Mouse (Mus musculus): ENCODE measurements at regions not wholly inside any gene's neighbourhood (a gene's known extent, or its start where the extent isn't known, plus 50 kb on each side); places are given as distances from the start of the nearest gene placed in this dataset.

DNA sequence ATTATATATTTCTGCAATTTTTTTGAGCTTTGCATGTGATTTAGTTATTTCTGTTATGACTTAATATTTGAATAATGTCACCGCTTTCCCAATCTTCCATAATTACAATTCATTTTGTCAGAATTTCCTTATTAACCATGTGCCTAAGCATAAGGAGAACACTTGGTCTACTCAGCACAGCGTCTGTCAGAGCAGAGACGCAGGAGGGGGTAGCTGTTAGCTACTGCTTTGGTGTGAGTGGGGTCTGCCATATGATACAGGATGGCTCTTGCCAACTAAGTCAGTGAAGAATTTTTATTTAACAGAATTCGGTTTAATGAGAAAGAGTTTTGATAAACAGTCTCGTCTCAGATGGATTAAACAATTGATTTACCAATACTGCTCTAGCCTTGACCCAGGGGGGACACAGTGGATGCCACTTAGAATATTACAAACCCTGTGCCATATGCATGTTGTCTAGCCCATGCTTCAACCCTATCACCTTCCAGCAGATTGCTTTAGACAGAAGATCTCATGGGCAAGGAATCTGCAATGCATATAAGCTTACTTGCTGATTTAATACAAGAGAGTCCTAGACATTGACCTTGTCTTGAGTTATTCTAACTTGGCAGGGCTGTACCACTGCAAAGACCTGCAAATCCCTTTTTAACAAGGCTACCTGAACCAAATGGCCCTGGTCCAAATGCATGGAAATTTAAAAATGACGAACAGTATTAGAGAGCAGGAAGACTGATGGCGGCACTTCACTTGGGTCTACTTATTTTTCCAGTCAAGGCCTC, 434.9 kb downstream of the Rnf144b start:
- no peak for DNase-seq (ENCODE audit: low spot score in 2 of 2)

DNA sequence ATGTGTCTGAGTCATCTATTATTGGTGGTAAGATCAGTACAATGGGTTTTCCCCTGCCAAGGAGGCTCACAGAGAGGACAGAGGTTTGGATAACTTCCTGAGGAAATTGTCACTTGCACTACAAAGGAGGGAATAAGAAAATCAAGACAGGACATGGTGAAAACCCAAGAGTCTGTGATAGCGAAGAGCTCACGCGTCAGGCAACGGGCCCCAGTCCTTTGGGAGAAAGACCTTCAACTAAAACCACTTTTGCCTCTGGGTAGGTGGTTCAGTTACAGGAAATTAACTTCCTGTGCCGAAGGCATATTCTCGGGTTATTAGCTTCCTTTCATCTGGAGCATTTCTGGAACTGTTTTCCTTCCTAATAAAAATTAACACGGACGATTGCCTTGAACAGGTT, 440.4 kb downstream of the Rnf144b start:
- no peak for DNase-seq (ENCODE audit: low spot score in 2 of 2)

DNA sequence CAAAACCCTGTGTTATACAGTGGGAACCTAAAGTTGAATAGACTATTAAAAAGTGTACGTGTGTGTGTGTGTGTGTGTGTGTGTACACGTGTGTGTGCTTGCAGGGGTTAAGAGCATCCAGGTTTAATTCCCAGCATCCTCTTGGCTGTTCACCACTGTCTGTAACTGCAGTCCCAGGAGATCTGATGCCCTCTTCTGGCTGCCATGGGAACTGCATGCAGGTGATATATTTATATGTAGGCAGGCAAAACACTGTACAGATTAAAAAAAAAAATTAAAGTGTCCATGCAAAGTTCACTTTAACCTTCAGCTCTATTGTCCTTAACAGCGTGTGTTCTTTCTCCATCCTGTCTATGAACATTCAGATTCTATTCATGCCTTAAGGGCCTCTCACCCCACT, 454.1 kb downstream of the Rnf144b start:
- peak in 1 of 2 experiments; percentile 22 for DNase-seq (ENCODE audit: low spot score in 2 of 2)

DNA sequence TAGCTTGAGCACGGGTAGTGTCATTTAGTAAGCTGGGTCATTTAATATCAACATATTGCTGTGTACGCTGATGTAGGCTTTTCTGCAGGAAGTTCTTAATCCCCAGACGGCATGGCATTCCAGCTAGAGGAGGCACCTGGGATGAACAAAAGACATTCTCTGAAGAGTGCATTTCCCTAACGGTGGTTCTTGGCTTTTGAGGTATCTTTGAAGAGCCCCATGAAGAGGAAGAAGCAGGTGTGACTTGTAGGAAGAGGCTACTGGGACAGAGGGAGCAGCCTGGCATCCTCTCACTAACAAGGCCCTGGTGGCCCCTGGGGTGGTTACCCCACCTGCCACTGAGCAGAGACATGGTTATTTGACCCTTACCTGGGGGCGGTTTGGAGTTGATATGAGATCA, 457.7 kb downstream of the Rnf144b start:
- no peak for DNase-seq (ENCODE audit: low spot score in 2 of 2)

DNA sequence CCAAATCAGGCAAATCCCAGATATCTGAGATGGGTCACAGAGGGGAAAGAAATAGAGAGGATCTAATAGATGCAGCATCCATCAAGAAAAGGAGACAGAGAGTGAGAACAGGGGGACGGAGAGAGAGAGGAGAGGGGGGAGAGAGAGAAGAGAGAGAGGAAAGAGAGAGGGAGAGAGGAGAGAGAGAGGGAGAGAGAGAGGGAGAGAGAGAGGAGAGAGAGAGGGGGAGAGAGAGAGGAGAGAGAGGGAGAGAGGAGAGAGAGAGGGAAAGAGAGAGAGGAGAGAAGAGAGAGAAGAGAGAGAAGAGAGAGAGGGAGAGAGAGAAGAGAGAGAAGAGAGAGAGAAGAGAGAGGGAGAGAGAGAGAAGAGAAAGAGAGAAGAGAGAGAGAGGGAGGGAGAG, 462.7 kb downstream of the Rnf144b start:
- DNase-seq (ENCODE audit: low spot score in 2 of 2), result no peak

DNA sequence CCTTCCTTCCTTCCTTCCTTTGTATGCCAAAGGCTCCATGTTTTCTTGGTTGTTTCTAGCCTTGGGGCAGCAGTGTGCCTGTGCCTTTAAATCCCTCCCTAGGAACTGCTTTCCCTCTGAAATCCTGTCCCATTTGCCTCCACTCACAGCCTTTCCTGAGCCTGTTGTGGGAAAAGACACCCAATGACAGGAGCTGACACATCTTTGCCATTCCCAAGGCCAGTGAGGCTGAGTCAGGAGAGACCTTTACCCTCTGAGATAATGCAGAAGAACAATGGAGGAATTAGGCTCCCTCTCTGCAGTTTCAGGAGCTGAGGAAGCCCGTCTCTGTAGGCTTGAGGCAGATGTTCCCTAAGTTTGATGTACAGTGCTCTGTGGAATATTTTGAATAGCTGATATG, 480.2 kb downstream of the Rnf144b start:
- peak in 1 of 2 experiments; percentile 24 for DNase-seq (ENCODE audit: low spot score in 2 of 2)

DNA sequence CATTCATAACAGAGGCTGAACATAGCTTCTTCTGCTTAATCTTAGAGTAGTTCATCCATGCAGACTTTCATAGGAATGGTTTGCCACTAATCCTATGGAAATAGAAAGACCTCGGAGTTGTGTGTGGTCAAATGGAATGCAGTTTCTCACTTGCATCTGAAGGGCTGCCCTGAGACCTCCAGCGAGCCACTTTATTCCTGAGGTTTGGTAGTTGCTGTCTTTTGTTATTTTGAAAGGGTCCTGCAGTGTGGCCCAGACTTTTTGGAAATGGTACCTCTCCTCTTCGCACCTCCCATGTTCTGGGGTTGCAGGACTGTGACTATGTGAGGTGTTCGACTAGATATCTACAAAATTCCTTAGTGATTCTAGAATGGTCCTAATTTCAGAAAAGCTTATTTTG, 489.0 kb downstream of the Rnf144b start:
- no peak for DNase-seq (ENCODE audit: low spot score in 2 of 2)

DNA sequence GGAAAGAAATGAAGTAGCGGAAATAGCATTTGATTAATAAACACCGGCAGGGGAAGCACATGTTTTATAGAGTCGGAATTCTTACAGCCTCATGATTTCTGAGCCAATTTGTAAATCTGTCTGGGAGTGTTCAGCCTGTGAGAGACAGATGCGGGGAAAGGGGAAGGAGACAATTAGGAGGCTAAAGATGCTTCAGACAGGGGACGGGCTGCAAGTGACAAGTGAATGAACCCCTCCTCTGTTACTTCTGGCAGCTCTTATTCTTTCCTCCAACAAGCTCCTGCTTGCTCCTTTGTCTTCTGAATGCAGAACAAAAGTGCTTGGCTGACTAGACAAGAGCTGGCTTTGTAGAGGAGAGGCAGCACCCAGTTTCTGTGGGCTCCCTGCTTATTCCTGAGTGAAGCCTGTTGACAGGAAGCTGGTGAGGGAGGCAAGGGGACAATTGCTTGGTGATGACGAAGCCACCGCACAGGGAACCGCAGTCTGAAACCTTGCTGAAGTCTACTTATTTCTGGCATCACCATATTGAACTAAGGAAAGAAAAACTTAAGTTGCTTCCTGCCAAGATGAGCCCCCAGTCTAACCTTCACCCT, 514.2 kb downstream of the Rnf144b start:
- DNase-seq (ENCODE audit: low spot score in 2 of 2), result no peak

DNA sequence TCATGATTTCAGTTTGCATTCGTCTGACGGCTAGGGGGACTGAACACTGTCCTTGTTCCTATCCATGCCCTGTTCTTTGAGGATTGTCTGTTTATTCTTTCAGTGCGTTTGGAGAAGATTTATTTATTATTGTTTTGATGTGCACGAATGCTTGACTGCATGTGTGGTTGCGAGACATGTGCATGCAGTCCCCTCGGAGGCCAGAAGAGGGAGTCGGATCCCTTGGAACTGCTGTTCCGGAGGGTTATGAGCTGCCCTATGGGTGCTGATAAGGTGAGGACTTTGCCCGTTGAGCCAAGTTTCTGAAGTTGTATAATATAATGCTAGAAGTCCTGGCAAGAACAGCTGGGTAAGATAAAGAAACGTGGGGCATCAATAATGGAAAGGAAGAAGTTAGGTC, 519.9 kb downstream of the Rnf144b start:
- DNase-seq (ENCODE audit: low spot score in 2 of 2), result no peak

DNA sequence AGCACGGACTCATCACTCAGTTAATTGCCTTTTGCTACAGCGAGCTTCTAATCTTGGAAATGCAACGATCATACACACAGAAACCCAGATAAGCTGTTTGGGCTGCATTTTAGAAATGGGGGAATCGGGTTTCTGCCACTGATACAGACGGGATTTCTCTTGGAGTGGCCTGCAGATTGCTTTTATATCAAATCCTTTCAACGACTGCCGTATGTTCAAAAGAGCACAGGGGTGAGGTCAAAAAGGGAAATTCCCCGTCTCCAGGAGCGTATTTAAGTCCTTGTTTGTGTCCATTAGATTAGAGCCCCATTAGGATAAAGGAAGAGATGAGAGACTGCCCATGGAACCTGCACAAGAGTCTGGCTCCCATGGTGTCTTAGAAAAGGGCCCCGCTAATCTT, 522.6 kb downstream of the Rnf144b start:
- no peak for DNase-seq (ENCODE audit: low spot score in 2 of 2)

DNA sequence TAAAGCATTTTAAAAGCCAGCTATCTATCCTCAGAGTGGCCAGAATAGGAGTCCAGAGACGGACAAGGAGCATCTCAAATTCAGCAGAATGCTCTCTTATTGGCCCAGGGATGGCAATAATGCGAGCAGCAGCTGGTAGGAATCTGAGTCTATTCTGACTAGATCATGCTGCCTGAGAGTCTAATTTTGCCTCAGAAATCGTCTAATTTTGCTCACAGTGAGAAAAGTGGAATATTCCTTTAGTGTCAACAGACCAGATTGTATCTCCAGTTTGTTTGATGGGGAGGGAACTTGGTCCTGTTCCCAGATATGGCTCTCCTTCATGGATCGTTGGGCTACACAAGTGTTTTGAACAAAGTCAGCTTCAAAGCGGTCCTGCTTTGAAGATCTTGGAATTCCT, 525.2 kb downstream of the Rnf144b start:
- no peak for DNase-seq (ENCODE audit: low spot score in 2 of 2)

DNA sequence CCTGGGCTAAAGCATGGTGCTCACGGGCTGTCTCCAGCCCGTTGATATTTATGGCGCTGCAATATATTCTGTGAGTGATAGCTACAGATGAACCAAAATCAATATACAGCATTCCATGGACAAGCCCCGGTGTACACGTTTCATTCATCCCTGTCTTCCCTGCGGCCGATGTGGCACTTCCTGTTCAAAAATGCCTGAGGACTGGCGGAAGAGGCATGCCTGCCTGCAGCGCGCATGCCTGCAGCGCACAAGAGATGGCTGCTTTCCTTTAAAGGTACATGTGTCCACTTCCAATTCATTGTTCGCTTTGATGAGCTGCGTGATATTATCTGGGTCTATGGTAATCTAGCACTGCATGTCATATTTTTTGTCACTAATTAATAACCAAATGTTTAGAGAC, 527.6 kb downstream of the Rnf144b start:
- DNase-seq (ENCODE audit: low spot score in 2 of 2), result no peak

DNA sequence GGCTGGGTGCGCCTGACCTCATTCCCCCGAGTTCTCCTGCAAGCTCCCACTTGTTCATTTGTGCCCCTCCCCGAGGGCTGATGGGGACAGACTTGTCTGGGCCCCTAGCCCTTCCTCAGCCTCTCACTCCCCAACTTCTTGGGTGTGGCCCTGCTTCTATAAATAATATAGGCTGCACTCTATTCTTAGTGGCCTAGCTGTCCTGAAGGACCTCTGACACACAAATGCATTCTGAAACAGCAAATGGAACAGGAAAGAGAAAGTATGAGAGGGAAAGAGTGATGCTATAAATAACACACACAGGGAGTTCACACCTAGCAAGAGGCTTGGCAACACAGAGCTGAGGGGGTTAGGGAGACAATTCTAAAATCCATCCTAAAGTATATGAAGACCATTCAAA, 544.0 kb downstream of the Rnf144b start:
- DNase-seq (ENCODE audit: low spot score in 2 of 2), result no peak

DNA sequence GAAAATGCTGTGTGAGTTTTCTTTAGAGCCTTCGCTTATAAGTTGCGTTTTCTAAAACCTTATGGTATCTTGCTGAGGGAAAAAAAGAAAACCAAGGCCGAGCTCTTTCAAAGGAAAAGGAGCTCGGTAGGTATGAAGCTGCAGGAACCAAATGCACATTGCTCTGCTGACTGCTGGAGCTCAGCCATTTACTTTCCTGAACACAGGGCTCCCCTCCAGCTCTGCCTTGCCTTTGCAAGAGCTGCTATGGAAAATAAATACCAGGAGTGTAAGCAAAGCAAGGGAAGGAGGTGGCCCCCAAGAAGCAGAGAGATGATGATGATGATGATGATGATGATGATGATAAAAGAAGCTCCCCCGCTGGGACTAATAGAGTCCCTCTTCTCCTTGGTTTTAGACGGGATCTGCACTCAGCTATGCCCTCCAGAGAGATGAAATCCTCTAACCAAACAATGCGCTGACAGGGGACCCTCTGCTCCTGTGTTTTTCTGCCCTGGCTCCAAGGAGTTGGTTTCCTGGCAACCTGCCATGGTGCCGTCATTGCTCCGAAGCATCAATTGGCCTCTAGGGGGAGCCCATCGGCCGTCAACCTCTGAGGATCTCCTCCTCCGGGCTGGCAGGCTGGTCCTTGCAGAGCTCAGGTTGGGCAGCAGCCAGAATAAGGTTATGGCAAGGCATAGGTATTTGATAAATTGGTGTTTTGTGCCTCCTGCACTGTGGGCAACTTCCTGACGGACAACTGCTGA, 544.7 kb downstream of the Rnf144b start:
- DNase-seq (ENCODE audit: low spot score in 2 of 2), result peak; percentile 88 to 91

DNA sequence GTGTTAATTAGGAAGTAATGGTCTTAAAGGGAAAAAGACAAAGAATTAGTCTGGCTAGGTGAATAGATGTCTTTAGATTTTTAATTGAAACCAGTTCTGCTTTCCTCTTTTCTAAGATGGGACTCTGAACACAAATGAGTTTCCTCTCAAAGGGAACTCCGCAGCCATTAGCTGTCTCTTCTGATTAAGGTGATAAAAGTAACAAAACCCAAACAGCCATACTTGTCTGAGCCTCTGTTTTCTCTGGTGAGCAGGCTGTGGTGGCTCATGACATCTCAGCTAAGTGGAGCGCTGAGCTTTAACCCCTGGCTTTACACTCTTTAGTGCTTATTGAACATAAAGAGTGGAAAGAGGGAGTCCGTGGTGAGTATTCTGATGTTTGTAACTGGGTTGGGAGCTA, 565.7 kb downstream of the Rnf144b start:
- DNase-seq (ENCODE audit: low spot score in 2 of 2), result no peak

DNA sequence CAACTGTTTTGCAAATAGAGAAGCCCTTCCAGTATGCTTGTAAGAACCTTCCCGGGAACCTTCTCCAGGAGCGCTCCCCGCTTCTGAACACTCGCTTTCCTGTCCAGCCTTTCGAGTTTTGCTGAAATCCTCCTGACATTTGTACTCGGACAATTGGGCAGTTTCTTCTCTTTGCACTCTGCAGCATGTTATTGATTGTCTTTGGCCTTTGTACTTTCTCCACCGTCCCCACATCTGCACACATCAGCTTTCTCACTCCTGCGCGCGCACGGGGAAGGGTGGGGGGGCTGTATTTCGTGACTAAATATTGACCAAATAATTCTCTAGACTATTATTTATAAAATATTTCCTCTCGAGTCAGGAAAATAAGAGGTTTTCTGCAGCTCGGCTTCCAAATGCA, 567.2 kb upstream of the Id4 start:
- DNase-seq (ENCODE audit: low spot score in 2 of 2), result no peak

DNA sequence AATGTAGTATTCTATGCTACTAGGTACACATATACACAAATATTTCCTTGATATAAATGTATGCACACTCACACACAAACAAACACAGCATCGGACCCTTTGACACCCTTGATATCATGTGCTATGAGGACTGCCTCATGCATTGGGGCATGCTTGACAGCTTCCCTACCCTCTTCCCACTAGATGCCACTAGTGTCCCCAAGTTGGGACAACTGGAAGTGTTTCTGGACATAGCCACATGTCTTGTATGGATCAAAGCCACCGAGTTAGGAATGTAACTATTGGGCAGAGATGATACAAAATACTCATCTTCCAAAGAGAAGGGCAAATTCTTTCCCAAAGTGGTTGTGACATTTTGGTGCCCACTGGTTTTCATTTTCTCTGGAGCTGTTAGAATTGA, 565.2 kb upstream of the Id4 start:
- no peak for DNase-seq (ENCODE audit: low spot score in 2 of 2)

DNA sequence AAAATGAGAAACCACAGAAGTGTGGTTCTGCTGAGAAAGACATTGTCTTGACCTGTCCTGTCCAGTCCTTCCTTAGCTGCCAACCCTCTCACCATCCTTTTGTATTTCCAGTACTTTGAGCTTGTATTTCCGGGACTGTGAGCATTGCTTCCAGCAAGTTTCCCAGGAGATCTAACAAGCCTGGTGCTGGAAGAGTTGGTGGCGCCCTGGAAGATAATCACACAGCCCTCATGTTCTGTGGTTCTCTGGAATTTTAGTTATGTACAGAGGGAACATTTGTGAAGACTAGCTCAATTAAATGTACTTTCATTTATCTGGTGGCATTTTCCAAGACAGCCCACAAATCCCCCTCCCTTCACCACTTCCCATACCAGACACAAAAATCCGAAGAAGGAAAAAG, 560.5 kb upstream of the Id4 start:
- DNase-seq (ENCODE audit: low spot score in 2 of 2), result no peak

DNA sequence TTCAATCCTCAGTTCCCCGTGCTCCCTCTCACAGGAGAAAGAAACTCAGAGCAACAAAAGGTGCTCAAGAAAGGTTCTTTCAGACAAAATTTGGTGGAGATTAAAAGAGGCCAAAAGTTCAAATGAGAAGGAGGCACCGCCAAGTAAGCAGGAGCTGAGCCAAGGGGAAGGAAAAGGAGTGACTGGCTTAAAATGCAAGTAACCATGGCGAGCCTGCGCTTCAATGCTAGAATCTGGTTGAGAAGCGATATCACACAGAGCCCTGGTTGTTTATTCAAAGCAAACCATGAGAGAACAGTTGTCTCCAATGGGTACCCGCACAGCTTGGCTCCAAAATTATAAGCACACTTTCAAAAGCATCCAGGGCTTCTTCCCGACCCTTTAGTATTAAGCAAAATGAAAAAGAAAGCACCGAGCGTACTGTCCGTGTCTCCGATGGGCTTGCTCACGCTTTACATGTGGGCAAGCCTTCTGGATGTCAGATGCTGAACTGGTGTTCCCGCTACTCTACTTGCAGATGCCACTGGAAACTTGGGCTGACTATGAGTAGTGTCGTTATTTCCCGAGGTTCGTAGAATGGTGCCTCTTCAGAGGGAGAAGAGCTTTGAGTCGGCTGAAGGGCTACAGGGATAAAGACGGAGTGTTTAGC, 552.9 kb upstream of the Id4 start:
- DNase-seq (ENCODE audit: low spot score in 2 of 2), result no peak

DNA sequence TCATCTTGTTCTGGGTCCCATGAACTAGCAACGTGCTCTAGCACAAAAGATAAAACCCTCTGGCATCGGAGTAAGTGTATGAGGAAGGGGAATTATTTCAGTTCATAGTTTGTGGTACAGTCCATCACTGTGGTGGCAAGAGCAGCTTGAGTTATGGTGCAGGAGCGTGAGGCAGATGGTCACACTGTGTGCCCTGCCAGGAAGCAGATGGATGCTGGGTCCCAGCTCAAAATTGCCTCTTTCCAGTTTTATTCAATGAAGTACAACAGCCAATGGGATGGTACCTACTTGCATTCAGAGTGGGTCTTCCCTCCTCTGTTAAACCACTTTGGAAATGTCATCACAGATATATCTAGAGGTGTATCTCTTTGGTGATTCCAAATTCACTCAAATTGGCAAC, 551.7 kb upstream of the Id4 start:
- no peak for DNase-seq (ENCODE audit: low spot score in 2 of 2)

DNA sequence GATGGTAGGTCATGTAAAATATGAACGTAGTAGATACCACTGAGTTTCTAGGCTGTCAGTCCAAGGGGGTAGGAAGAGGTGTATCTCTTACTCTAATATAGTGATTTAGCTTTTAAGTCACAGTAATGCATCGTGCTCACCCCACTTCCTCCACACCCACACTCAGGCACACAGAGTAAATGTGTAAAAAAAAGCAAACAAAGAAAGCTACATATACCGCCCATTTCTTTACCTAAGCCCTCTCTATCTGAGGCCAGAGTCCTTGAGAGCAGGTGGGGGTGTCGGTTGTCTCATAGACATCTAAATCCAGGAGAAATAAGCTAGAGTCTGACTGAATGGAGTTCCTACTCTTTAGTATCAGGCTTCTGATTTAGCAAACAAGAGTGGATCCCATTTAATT, 548.5 kb upstream of the Id4 start:
- DNase-seq (ENCODE audit: low spot score in 2 of 2), result no peak

DNA sequence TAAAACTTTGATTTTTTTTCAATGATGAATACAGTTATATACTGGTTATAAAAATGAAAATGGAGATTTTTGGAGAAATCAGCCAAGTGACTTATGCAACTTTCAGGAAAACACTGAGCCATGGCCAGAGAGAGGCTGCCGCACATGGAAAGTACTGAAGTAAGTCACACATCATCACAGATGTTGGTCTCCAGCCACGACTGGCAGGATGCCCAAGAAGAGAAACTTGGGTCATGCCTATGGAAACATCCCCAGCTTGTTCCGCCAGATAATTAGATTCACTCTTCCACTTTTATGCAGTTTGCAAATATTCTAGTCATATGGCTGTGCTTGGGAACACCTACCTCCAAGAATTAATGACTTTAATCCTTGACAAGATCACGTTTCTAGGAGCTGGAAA, 544.8 kb upstream of the Id4 start:
- DNase-seq (ENCODE audit: low spot score in 2 of 2), result no peak
